Mouse (Mus musculus): ENCODE measurements around the gene Aoc2. TPM values are rescaled to one million over a fixed set of nuclear protein-coding genes. Genes with fewer than 3 reads are reported as not detected.
A peak's percentile ranks its signal among the peaks of the same experiment; 100 is the strongest.

Gene Aoc2
- polyA plus RNA-seq, 1 experiment from 2014 or later, result 0.39 TPM

DNA sequence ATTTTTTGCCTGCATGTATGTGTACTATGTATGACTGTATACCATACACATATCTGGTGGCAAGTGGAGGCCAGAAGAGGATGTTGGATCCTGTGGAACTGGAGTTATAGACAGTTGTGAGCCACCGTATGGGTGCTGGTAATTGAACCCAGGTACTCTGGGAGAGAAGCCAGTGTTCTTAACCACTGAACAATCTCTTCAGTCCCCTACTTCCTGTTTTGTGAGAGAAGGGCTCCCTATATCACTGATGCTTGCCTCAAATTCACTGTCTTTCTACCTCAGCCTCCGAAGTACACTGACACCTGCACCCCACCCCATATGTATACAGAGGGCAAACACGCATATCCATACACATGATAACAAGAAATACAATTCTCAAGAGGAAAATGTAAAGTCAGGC lies 13.8 kb upstream of the Aoc2 start:
- no peak overlapping the region for H3K4me2 ChIP-seq (replicated peaks; ENCODE audit: low read depth)
- H3K27ac ChIP-seq (replicated peaks), result no peak overlapping the region
- H3K4me3 ChIP-seq (ENCODE audit: low read depth, low read length), result no peak overlapping the region
- H3K27me3 ChIP-seq (ENCODE audit: control insufficient read depth, insufficient read depth, low read length), result no peaks in the 10 kb centered on the region
- no peaks in the 10 kb centered on the region for H3K4me1 ChIP-seq (replicated peaks; ENCODE audit: control insufficient read depth, insufficient read depth)
- no peak for ATAC-seq (ENCODE audit: low FRiP score, low TSS enrichment)
- DNase-seq (ENCODE audit: low spot score), result no peak
- TF ChIP-seq CTCF (IDR thresholded peaks at IDR 0.05; ENCODE audit: low read depth) (no peak), EP300 (optimal IDR thresholded peaks at IDR 0.05) (no peak)
- H3K36me3 ChIP-seq (ENCODE audit: control insufficient read depth, insufficient read depth, low read length), result no peaks in the 10 kb centered on the region
- no peak overlapping the region for H3K9ac ChIP-seq (ENCODE audit: low read length)
- 83% methylated on average over 3 of the region's 3 CpGs for WGBS
- H3K9me3 ChIP-seq (ENCODE audit: control insufficient read depth, low read length), result no peaks in the 10 kb centered on the region

DNA sequence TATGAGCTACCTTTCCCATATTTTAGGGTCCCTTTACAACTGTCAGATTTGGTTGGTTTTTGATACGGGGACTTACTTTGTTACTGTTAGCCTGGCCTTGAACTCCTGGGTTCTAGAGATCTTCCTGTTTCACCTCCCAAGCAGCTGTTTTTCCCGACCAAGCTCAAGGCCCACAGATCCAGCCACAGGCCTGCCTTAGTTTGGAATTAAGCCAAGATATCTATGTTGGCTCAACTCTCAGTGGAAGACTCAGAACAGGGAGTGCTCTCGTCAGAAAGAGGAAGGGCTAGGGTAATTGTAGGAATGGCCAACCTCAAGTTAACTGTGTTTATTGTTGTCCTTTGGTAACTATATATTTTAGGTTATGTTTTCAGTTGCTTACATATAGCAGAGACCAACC lies 12.7 kb upstream of the Aoc2 start:
- DNase-seq (ENCODE audit: low spot score), result no peak
- 36% methylated on average over 3 of the region's 3 CpGs for WGBS
- Histone ChIP-seq H3K27ac (replicated peaks) (no peak overlapping the region), H3K9me3 (ENCODE audit: control insufficient read depth, low read length) (no peaks in the 10 kb centered on the region), H3K36me3 (ENCODE audit: control insufficient read depth, insufficient read depth, low read length) (no peaks in the 10 kb centered on the region), H3K4me2 (replicated peaks; ENCODE audit: low read depth) (no peak overlapping the region), H3K4me3 (ENCODE audit: low read depth, low read length) (no peak overlapping the region), H3K9ac (ENCODE audit: low read length) (no peak overlapping the region), H3K4me1 (replicated peaks; ENCODE audit: control insufficient read depth, insufficient read depth) (peaks cover 3% of the 10 kb centered on the region; the same call in 1 of the 2 replicates), H3K27me3 (ENCODE audit: control insufficient read depth, insufficient read depth, low read length) (no peaks in the 10 kb centered on the region)
- TF ChIP-seq CTCF (IDR thresholded peaks at IDR 0.05; ENCODE audit: low read depth), result no peak
- no peak for TF ChIP-seq EP300 (optimal IDR thresholded peaks at IDR 0.05)
- ATAC-seq (ENCODE audit: low FRiP score, low TSS enrichment), result no peak

DNA sequence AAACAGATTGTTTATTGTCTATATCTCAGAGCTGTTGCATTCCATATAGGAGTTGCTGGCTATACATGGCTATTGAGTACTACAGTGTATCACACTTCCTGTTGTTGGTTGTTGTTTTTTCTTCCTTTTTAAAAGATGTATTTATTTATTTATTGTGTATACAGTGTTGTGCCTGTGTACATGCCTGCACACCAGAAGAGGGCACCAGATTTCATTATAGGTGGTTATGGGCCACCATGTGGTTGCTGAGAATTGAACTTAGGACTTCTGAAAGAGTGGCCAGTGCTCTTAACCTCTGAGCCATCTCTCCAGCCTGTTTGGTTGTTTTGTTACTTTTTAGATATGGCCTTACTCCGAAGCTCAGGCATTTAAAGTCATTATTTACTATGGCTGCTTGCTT lies 10.3 kb upstream of the Aoc2 start:
- no peaks in the 10 kb centered on the region for H3K9me3 ChIP-seq (ENCODE audit: control insufficient read depth, low read length)
- H3K4me1 ChIP-seq (replicated peaks; ENCODE audit: control insufficient read depth, insufficient read depth), result peaks cover 3% of the 10 kb centered on the region; the same call in 1 of the 2 replicates
- no peak for DNase-seq (ENCODE audit: low spot score)
- no peak overlapping the region for H3K27ac ChIP-seq (replicated peaks)
- no peak for ATAC-seq (ENCODE audit: low FRiP score, low TSS enrichment)
- H3K9ac ChIP-seq (ENCODE audit: low read length), result no peak overlapping the region
- no peak for TF ChIP-seq EP300 (optimal IDR thresholded peaks at IDR 0.05)
- TF ChIP-seq CTCF (IDR thresholded peaks at IDR 0.05; ENCODE audit: low read depth), result 0 out of 2 replicates have a peak, but pooled peaks have one; percentile 27
- no peak overlapping the region for H3K4me3 ChIP-seq (ENCODE audit: low read depth, low read length)
- no peak overlapping the region for H3K4me2 ChIP-seq (replicated peaks; ENCODE audit: low read depth)
- 87% methylated on average over 1 of the region's 1 CpGs for WGBS
- H3K27me3 ChIP-seq (ENCODE audit: control insufficient read depth, insufficient read depth, low read length), result no peaks in the 10 kb centered on the region
- H3K36me3 ChIP-seq (ENCODE audit: control insufficient read depth, insufficient read depth, low read length), result peaks cover 6% of the 10 kb centered on the region; the same call in 1 of the 2 replicates

DNA sequence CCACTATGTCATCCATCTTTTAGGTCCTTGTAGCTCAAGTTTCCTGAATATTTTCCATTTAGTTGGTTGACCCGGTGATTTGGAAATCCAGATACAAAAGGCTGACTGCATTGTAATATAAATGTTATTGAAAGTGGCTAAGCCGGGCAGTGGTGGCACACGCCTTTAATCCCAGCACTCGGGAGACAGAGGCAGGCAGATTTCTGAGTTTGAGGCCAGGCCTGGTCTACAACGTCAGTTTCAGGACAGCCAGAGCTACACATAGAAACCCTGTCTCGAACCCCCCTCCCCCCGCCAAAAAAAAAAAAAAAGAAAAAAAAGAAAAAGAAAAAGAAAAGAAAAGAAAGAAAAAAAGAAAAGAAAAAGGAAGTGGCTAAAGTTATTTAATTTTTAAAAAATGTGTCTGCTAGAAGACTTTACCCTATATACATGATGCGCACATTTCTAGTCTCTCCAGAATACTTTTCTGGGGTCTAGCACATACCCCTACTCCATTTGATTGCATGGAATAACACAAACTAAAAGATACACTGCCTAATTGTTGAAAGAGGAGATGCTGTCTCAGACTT lies 9.7 kb upstream of the Aoc2 start:
- ATAC-seq (ENCODE audit: low FRiP score, low TSS enrichment) (no peak), DNase-seq (ENCODE audit: low spot score) (no peak)
- H3K9ac ChIP-seq (ENCODE audit: low read length), result peak overlapping the region; percentile 91
- no peaks in the 10 kb centered on the region for H3K9me3 ChIP-seq (ENCODE audit: control insufficient read depth, low read length)
- H3K27me3 ChIP-seq (ENCODE audit: control insufficient read depth, insufficient read depth, low read length), result no peaks in the 10 kb centered on the region
- peak overlapping the region; percentile 88 for H3K4me2 ChIP-seq (replicated peaks; ENCODE audit: low read depth)
- peaks cover 3% of the 10 kb centered on the region; the same call in 1 of the 2 replicates for H3K4me1 ChIP-seq (replicated peaks; ENCODE audit: control insufficient read depth, insufficient read depth)
- TF ChIP-seq CTCF (IDR thresholded peaks at IDR 0.05; ENCODE audit: low read depth) (no peak), EP300 (optimal IDR thresholded peaks at IDR 0.05) (no peak)
- WGBS, result 76% methylated on average over 8 of the region's 8 CpGs
- H3K27ac ChIP-seq (replicated peaks), result peak overlapping the region; percentile 78
- peak overlapping the region; percentile 95 for H3K4me3 ChIP-seq (ENCODE audit: low read depth, low read length)
- peaks cover 10% of the 10 kb centered on the region; the same call in 1 of the 2 replicates for H3K36me3 ChIP-seq (ENCODE audit: control insufficient read depth, insufficient read depth, low read length)

DNA sequence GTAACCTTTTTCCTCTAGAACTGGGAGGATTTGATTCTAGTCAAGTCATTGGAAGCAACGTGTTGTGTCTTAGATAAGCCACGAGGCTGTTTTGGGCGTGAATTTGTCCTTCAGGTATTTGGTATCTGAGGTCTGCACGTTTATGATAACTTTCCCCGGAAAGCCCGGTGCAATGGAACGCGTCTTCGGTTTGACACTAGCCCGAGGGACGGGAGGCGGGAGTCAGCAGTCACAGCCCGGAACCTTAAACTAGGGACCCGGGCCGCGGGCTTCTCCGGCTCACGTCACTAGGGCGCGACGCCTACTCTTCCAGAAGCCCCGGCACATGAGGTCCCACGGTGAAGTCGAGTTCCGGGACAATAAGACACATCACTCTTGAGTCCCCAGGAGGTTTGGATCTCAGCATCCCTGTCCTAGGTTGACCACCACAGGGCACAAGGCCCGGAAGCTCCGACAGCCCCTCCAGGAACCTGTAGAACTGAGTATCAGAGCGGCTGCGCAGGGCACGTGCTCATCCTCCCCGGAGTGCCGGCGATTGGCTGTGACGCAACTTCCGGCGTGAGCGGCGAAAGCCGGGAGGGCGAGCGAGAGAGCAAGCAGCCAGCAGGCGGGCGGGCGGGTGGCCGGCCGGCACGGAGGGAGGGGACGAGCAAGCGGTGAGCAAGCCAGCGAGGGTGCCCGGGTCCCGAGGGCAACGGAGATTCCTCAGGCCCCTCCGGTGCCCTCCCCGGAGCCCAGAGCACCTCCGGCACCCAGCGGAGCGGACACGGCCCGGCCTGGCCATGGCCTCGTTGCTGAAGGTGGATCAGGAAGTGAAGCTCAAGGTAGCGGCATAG lies 9.0 kb upstream of the Aoc2 start, which contains the start of gene Psme3:
TSS of gene Psme3 (plus strand) at position 549 of the 836 bp plus-strand sequence.
- peak within 1 kb of the TSS; percentile 91 for H3K9ac ChIP-seq (ENCODE audit: low read length)
- H3K4me3 ChIP-seq (ENCODE audit: low read depth, low read length), result peak within 1 kb of the TSS; percentile 95
- H3K36me3 ChIP-seq (ENCODE audit: control insufficient read depth, insufficient read depth, low read length), result peaks cover 17% of the 10 kb centered on the region
- peak; percentile 94 for ATAC-seq (ENCODE audit: low FRiP score, low TSS enrichment)
- no peaks in the 10 kb centered on the region for H3K9me3 ChIP-seq (ENCODE audit: control insufficient read depth, low read length)
- under 1% methylated on average over 49 of the region's 62 CpGs for WGBS
- H3K4me2 ChIP-seq (replicated peaks; ENCODE audit: low read depth), result peak within 1 kb of the TSS; percentile 88
- H3K4me1 ChIP-seq (replicated peaks; ENCODE audit: control insufficient read depth, insufficient read depth), result peaks cover 3% of the 10 kb centered on the region; the same call in 1 of the 2 replicates
- peak; percentile 94 for DNase-seq (ENCODE audit: low spot score)
- peak within 1 kb of the TSS; percentile 78 for H3K27ac ChIP-seq (replicated peaks)
- TF ChIP-seq CTCF (IDR thresholded peaks at IDR 0.05; ENCODE audit: low read depth) (peak; percentile 12; the same call in 1 of the 2 replicates), EP300 (optimal IDR thresholded peaks at IDR 0.05) (peak; percentile 15)
- H3K27me3 ChIP-seq (ENCODE audit: control insufficient read depth, insufficient read depth, low read length), result no peaks in the 10 kb centered on the region
